Mouse (Mus musculus) embryonic facial prominence, embryonic 10.5 days (tissue): ENCODE results near the gene Zfp319. TPM values are rescaled to one million over a fixed set of nuclear protein-coding genes. Genes with fewer than 3 reads are reported as not detected.
"Not testable (repeated sequence)": the region's sequence is repeated elsewhere in the genome, so short reads cannot be mapped to it uniquely, and the experiment has no call there.

Experiments used
- DNase-seq: peaks from one replicate; pipeline ENCODE4 v3.0.0-alpha.2; 2017; ENCODE audit warnings: low spot score
- H3K27ac ChIP-seq: fragments of 300-500 bp; sonication (generic); replicated peaks from 2 replicates; pipeline ENCODE4 v1.5.1; 2016; ENCODE audit warnings: mild to moderate bottlenecking
- H3K27me3 ChIP-seq: fragments of 300-500 bp; sonication (generic); replicated peaks from 2 replicates; pipeline ENCODE4 v1.6.1; 2016; ENCODE audit warnings: low read depth, mild to moderate bottlenecking; ENCODE audit not compliant: poor library complexity, severe bottlenecking
- H3K36me3 ChIP-seq: fragments of 300-500 bp; sonication (generic); replicated peaks from 2 replicates; pipeline ENCODE4 v1.6.1; 2016; ENCODE audit warnings: mild to moderate bottlenecking, moderate library complexity
- H3K4me1 ChIP-seq: fragments of 300-500 bp; sonication (generic); 2 replicates; pipeline ENCODE4 v1.6.1; 2016
- H3K4me3 ChIP-seq: fragments of 300-500 bp; sonication (generic); 2 replicates; pipeline ENCODE4 v1.5.1; 2016; ENCODE audit warnings: mild to moderate bottlenecking, moderate library complexity
- H3K9me3 ChIP-seq: fragments of 300-500 bp; sonication (generic); 2 replicates; pipeline ENCODE4 v1.6.1; 2016; ENCODE audit warnings: mild to moderate bottlenecking
- WGBS: fragments of 180-500 bp; shearing (Covaris S2); methylation state at CpG from one replicate; pipeline ENCODE4 v1.1.7; 2016; 5-methylcytosine and 5-hydroxymethylcytosine counted together
- polyA plus RNA-seq: library from polyadenylated mRNA; unstranded; fragments of >200 nt; fragmentation: Nextera tagmentation; extraction: Ambion mirVana; gene quantifications from 2 replicates; pipeline ENCODE4 v1.2.1, GENCODE M21; 2016

Gene Zfp319
- polyA plus RNA-seq, result 11.5 and 12.4 TPM in 2 replicates

DNA sequence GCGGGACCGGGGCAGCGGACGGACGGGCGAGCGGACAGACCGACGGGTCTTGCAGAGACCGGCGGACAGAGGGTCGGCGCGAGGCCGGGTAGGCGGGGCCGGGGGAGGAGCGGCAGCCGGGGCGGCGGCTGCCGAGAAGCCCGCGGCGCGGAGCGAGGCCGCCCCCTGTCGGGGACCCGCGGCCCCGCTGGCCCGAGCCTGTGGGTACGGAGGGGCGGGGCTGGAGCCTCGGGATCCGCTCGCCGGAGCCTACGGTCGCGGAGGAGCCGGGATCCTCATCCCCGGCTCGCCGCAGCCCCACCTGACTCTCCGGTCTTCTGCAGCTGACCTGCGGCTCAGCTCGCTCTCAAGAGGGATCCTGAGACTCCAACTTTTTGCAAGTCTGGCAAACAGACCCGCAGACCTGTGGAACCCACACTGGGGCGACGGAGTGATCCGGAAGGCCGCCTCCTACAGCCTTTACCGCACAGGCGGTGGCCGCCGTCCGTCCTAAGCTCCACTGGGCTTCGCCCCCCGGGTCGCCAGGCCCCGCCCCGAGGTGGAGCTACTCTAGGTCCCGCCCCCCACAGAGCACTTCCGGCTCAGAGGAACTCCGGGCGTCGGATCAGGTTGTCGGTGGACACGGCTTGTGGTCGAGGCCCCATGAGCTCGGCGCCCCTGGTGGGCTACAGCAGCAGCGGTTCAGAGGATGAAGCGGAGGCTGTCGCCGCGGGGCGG lies at the start of gene Zfp319, which contains the start of gene Usb1:
Gene Zfp319 (minus strand): TSS at position 231 of the 717 bp plus-strand sequence.
Gene Usb1 (plus strand): TSS at position 565 of the 717 bp plus-strand sequence.
- peaks cover 49% of the 10 kb centered on the region for H3K36me3 ChIP-seq
- peak; percentile 98 for DNase-seq
- WGBS, result under 1% methylated on average over 80 of the region's 80 CpGs
- H3K9me3 ChIP-seq, result no peaks in the 10 kb centered on the region
- H3K27me3 ChIP-seq, result no peaks in the 10 kb centered on the region
- H3K27ac ChIP-seq, result peak within 1 kb of the TSS; percentile 97
- H3K4me1 ChIP-seq, result peaks cover 26% of the 10 kb centered on the region
- H3K4me3 ChIP-seq, result peak within 1 kb of the TSS; percentile 92

DNA sequence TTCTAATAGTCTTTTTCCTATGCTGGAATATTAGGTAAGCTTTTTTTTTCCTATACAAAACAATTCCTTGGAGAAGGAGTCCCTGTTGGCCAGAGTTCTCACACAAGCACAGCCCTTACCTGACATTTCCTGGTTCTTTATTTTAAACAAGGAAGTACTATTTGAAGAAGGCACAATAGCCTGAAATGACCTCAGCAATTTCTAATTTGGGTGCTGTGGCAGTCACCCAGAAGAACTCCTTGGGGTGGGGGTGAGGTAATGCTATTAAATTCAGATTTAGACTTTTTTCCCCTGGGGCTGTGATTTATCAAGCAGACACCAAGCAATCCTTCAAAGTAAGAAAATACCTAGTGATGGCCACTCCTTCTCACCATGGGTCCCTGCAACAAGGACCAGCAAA lies 49.2 kb upstream of the Zfp319 start:
- H3K36me3 ChIP-seq, result no peaks in the 10 kb centered on the region
- H3K27ac ChIP-seq, result no peak overlapping the region
- H3K9me3 ChIP-seq, result no peaks in the 10 kb centered on the region
- H3K27me3 ChIP-seq, result no peaks in the 10 kb centered on the region
- H3K4me1 ChIP-seq, result peaks cover 14% of the 10 kb centered on the region
- DNase-seq, result no peak
- H3K4me3 ChIP-seq, result no peak overlapping the region

DNA sequence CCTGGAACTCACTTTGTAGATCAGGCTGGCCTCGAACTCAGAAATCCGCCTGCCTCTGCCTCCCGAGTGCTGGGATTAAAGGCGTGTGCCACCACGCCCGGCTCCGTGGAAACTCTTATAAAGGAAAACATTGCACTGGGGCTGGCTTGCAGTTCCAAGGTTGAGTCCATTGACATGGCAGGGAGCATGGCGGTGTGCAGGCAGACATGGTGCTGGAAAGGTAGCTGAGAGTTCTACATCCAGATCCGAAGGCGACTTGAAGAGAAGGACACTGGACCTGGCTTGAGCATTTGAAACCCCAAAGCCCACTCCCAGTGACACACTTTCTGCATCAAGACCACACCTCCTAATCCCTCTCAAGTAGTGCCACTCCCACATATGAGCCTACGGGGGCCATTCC lies 47.2 kb upstream of the Zfp319 start:
- not testable (repeated sequence) for H3K27me3 ChIP-seq, H3K9me3 ChIP-seq, DNase-seq, H3K4me3 ChIP-seq, H3K27ac ChIP-seq, H3K36me3 ChIP-seq
- 95% methylated on average over 11 of the region's 11 CpGs for WGBS
- H3K4me1 ChIP-seq, result peaks cover 18% of the 10 kb centered on the region

DNA sequence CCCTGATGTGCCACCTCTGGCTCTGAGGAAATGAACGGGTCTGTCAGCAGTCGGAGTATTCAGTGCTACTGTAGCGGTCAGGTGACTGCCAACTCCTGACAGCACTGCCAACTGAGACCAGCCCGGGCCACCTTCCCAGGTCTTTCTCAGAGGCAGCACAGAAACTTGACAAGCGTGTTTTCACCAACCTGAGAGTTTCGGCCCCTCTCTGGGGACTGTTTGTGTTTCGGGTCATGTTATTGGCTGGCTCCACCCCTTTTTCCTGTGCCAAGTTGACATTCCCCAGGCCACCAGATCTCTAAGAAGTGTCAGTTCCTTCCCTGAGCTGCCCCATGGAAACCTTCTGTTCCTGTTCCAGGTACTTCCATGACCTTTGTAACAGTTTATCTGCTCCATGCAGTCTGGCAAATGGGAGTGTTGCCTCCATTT lies 46.1 kb upstream of the Zfp319 start:
- Histone ChIP-seq H3K4me1 (peaks cover 29% of the 10 kb centered on the region), H3K4me3 (no peak overlapping the region), H3K36me3 (peaks cover 12% of the 10 kb centered on the region), H3K27ac (peak overlapping the region; percentile 40), H3K27me3 (no peaks in the 10 kb centered on the region), H3K9me3 (no peaks in the 10 kb centered on the region)
- WGBS, result 46% methylated on average over 7 of the region's 7 CpGs
- peak; percentile 47 for DNase-seq

DNA sequence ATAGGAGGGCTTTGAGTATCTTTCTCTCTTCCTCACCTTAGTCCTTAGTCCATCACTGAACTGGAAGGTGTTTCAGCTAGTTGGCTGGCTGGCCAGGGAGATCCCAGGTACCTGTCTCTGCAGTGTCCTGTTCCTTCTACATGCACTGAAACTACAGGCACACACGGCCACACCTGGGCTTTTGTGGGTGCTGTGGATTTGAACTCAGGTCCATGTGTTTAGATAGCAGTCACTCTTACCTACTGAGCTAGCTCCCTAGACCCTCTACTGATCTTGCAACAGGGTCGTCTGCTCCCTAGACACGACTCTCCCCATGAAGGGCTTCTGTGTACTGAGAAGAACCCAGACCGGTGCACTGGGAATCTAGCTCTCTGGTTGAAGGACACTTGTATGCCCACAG lies 45.4 kb upstream of the Zfp319 start:
- Histone ChIP-seq H3K4me3 (no peak overlapping the region), H3K36me3 (peaks cover 20% of the 10 kb centered on the region), H3K27ac (peak overlapping the region; percentile 40), H3K27me3 (no peaks in the 10 kb centered on the region), H3K4me1 (peaks cover 29% of the 10 kb centered on the region), H3K9me3 (no peaks in the 10 kb centered on the region)
- 84% methylated on average over 4 of the region's 4 CpGs for whole genome bisulfite sequencing
- no peak for DNase-seq

DNA sequence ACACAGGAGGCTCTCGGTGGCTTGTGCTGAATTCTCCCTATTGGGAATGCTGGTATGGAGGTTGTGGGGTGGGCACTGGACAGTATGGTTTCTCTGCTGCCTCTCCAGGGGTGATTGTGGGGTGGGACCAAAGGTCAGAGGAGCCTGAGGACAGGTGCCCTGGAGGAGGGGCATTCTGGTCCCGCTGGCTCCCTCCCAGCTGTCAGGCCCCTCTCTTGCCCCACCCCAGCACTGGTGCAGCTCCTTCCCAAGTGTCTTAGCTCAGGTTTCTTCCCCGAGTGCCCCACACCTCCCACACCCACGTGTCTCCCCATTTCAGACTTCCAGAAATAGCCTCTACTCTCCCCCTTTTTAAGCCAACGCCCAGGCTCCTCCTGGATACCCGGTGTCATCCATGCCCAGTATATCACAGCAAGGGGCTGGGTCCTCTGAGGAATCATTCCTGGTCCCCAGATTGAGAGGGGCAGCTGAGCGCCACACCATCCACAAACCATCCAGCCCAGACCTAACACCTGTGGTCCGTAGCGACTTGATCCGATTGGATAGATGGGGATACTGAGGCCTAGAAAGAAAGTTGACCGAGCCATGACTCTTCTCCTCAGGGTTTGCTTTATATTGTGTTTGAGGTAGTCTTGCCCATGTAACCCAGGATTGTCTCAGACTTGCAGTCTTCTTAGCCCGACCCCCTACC lies 44.7 kb upstream of the Zfp319 start:
- H3K9me3 ChIP-seq, result no peaks in the 10 kb centered on the region
- peaks cover 29% of the 10 kb centered on the region for H3K4me1 ChIP-seq
- H3K27me3 ChIP-seq, result no peaks in the 10 kb centered on the region
- H3K27ac ChIP-seq, result no peak overlapping the region
- 84% methylated on average over 12 of the region's 12 CpGs for WGBS
- H3K4me3 ChIP-seq, result no peak overlapping the region
- peaks cover 26% of the 10 kb centered on the region for H3K36me3 ChIP-seq
- no peak for DNase-seq

DNA sequence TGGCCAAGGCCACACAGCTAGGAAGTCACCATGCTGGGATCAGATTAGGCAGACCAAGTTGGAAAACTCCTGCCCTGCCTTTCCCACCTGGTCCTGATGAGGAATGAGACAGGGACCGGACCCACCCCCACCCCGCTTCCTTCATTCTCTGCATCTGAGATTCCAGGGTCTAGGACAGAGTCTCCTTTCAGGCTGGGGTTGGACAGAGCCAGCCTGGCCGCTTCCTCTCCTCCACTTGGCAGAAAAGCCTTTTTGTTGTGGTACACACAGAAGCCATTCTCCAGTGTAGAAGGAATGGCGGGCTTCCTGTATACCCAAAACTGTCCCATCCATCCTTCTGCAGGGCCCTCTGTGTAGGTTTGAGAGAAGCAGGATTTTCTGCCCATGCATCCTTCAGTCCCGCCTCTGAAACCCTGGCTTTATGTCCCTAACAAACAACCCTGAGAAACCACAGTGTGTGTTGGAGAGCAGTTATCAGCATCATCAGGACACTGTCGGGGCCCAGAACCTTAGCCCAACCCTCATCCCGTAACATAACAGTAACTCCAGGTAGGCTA lies 43.7 kb upstream of the Zfp319 start:
- Histone ChIP-seq H3K4me3 (no peak overlapping the region), H3K9me3 (no peaks in the 10 kb centered on the region), H3K27me3 (no peaks in the 10 kb centered on the region), H3K4me1 (peaks cover 29% of the 10 kb centered on the region), H3K27ac (no peak overlapping the region), H3K36me3 (peaks cover 35% of the 10 kb centered on the region)
- DNase-seq, result no peak
- 59% methylated on average over 7 of the region's 7 CpGs for WGBS

DNA sequence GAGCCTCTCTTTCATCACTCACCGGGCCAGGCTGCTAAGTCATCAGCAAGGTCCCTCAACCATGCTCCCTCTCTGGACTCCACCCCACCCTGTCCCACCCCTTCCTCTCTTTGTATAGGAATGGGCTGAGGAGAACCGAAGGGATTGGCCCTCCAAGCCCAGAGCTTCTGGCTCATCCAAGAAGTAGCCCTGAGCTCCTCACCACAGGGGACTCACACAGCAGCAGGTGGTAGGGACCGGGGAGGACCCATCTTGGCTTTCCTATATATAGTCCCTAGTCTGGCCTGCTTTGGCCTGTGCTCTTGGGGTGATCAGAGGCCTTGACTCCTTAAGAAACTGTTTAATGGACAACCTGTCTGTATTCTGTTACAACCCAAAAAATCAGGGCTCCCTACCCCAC lies 42.7 kb upstream of the Zfp319 start:
- Histone ChIP-seq H3K4me3 (no peak overlapping the region), H3K4me1 (peaks cover 36% of the 10 kb centered on the region), H3K36me3 (peaks cover 45% of the 10 kb centered on the region), H3K9me3 (no peaks in the 10 kb centered on the region), H3K27ac (no peak overlapping the region), H3K27me3 (no peaks in the 10 kb centered on the region)
- DNase-seq, result no peak
- 85% methylated on average over 3 of the region's 3 CpGs for WGBS

DNA sequence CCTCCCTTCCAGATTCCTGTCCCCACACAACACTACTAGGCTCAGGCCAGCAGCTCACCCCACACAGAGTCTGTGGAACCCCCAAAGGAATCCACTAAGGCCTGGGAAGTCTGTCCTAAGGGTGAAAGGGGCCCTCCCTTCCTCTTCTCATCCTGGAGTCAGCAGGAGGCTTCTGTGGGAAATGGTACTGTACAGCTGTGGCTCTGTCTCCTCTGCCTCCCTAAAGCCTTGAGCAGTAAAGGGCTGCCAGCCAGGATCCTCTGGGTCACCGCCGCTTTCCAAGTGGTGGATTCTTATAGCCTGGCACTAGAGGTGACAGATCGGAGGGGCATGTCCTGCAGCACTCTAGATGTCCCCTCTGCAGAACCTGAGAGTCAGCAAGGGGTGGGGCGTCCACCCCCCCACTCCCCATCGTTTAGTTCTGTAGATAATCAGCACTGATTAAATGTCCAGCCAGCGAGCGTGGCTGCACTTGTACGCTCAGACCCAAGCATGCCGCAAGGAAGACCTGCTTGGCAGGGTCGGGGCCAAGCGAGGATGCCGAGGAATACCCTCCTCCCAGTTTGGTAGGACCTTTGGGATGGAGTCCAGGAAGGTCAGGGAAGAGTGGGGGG lies 41.7 kb upstream of the Zfp319 start:
- Histone ChIP-seq H3K27me3 (no peaks in the 10 kb centered on the region), H3K9me3 (no peaks in the 10 kb centered on the region), H3K4me3 (no peak overlapping the region), H3K36me3 (peaks cover 54% of the 10 kb centered on the region), H3K27ac (0 out of 2 replicates have a peak overlapping the region, but pooled peaks have one; percentile 7), H3K4me1 (peaks cover 43% of the 10 kb centered on the region)
- 83% methylated on average over 12 of the region's 12 CpGs for WGBS
- DNase-seq, result no peak

DNA sequence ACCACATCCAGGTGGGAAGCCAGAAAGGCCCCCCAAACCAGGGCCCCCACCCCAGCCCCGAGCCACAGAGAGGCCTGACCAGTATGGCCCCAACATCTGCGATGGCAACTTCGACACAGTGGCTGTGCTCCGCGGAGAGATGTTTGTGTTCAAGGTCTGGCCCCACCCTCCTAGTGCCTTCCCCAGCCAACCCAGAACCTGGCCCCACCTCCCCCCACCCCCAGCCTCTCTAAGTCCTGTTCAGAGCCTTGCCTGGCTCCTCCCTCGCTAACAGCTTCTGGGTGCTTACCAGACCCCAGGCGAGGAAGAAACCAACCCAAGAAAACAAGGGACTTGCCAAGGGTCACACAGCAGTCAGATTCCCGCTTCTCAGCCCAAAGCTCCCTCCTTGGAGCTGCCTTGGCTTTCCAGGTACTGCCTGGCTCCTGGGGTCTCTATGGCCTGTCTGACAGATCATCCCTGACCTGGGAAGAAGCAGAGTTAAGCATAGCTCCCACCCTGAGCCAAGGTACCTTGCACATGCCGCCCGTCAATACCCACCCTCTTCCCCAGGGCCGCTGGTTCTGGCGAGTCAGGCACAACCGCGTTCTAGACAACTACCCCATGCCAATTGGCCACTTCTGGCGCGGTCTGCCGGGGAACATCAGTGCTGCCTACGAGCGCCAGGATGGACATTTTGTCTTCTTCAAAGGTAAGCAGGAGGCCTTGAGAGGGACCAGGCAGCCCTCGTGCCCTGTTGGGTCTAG lies 38.0 kb upstream of the Zfp319 start:
- 54% methylated on average over 20 of the region's 20 CpGs for WGBS

DNA sequence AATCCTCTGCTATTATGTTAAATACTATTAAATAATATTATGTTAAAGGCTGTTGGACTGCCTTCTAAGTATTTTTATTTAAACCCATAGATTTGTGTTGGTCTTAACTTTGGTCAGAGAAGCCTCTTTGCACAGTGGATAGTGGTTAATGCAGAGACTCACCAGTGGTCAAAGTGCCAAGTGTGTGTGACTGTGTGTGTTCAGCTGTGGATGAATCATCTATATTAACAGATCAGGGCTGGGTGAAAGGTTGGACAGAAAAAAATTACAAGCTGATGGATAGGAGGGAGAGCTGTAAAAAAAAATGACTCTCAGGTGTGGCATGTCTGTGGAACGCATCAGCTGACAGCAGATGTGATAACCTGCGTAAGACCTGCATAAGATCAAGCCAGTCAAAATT lies 32.1 kb upstream of the Zfp319 start:
- H3K4me1 ChIP-seq, result peaks cover 29% of the 10 kb centered on the region
- H3K9me3 ChIP-seq, result 0 out of 2 replicates have a peak, but pooled peaks cover 5% of the 10 kb centered on the region
- H3K36me3 ChIP-seq, result peaks cover 25% of the 10 kb centered on the region
- WGBS, result 95% methylated on average over 2 of the region's 2 CpGs
- H3K27me3 ChIP-seq, result no peaks in the 10 kb centered on the region
- no peak for DNase-seq
- H3K27ac ChIP-seq, result no peak overlapping the region
- no peak overlapping the region for H3K4me3 ChIP-seq

More for the DNA sequence above, 38.0 kb upstream of the Zfp319 start:
- Histone ChIP-seq H3K36me3 (peaks cover 76% of the 10 kb centered on the region), H3K27me3 (no peaks in the 10 kb centered on the region), H3K9me3 (no peaks in the 10 kb centered on the region), H3K4me1 (peaks cover 29% of the 10 kb centered on the region), H3K4me3 (peak overlapping the region; percentile 44), H3K27ac (0 out of 2 replicates have a peak overlapping the region, but pooled peaks have one; percentile 65)
- DNase-seq, result peak; percentile 65

DNA sequence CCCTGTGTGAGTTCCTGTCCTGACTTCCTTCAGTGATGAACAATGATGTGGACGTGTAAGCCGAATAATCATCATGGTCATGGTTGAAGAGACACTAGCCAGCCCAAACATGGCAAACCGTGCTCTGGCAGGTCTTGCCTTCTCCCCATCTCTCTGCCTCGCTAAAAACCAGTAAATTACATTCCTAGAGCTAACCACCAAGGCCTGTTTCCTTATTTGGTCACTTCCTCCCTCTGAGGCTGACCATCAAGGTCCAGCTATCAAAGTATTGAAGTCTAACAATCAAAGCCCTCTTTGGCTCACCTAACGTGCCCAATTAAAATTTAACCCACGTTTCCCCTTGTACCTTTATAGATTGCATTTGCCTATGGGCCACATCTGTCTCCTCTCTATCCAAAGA lies 30.5 kb upstream of the Zfp319 start:
- H3K27me3 ChIP-seq, result no peaks in the 10 kb centered on the region
- no peak for DNase-seq
- H3K27ac ChIP-seq, result no peak overlapping the region
- H3K36me3 ChIP-seq, result peaks cover 10% of the 10 kb centered on the region; the same call in 1 of the 2 replicates
- H3K4me1 ChIP-seq, result peaks cover 37% of the 10 kb centered on the region
- 76% methylated on average over 6 of the region's 6 CpGs for WGBS
- H3K9me3 ChIP-seq, result 0 out of 2 replicates have a peak, but pooled peaks cover 5% of the 10 kb centered on the region
- H3K4me3 ChIP-seq, result no peak overlapping the region
